Mouse (Mus musculus): Measurements from ENCODE around the gene Ddx43.

Gene Ddx43

DNA sequence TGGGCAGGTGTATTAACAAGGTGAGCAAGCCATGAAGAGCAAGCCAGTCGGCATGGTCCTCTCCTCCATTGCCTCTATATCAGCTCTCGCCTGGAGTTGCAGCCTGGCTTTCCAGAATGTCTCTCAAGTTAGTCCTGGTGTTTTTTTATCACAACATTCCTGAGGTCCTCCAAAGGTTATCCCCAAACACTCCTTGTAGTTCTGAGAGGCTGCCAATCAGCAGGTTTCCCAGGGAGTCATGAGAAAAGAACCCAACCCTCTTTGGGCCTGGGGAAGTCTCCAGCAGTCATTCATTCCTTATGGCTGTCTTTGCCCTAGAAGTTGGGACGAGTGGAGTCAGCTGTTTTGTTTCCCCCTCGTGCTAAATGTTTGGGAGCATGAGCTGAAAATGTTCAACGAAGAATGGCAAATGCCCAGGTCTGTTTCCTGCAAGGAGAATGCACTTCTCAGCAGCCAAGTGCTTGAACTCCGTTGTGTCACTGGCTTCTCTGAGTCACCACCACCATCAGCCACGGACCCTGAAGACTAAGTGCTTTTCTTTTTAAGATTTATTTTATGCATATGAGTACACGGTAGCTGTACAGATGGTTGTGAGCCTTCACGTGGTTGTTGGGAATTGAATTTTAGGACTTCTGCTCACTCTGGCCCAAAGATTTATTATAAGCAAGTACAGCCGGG lies 22.6 kb upstream of the Ddx43 start:
- no peak for DNase-seq (ENCODE audit: low read depth)

DNA sequence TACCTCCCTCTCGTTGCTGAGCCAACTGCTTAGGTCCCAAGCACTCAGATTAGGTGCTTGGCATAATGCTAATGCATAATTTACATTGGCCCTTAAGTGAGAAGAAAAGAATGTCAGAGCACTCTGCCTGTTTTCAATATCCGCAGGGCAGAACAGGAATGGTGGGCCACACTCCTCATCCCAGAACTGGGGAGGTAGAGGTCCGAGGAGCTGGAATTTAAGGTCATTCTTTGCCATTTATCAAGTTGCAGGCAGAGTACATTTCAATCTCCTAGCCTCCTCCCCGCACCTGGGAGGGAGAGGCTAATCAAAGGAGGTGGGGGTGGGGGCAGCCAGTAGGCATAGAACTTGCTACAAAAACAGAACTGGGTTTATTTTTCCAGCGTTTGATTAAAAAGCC lies 21.2 kb upstream of the Ddx43 start:
- no peak for DNase-seq (ENCODE audit: low read depth)

DNA sequence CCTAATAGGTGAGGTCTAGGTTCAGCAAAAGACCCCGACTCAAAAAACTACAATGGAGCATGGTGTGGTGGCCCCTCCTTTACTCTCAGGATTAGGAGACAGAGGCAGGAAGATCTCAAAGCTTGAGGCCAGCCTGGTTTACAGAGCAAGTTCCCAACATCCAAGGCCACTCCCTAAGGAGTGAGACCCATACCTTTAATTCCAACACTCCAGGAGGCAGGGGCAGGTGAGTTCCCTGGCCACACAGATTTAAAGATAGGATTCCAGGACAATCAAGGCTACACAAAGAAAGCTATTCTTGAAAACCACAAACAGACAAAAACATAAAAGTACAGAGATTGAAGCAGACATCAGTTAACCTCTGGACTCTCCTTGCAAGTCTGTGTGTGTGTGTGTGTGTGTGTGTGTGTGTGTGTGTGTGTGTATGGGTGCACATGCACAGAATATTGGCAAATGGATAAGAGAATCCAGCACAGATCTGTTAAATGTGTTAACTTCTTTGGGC lies 20.6 kb upstream of the Ddx43 start:
- DNase-seq (ENCODE audit: low read depth): no peak

DNA sequence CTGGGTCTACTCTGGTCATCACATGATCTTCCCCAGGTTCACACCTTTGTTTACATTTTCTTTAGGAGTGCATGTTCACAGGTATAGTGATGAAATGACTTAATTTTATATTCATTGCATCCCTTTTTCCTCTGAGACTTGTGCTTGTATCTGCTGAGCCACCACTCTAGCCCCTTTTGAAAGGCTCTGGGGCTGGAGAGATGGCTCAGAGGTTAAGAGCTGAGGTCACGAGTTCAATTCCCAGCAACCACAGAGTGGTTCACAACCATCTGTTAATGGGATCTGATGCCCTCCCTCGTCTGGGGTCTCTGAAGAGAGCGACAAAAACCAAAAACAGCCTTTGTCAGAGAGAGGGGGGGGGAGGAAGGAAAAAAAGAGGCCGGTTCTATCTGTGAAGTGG lies 20.1 kb upstream of the Ddx43 start:
- DNase-seq (ENCODE audit: low read depth): no peak

DNA sequence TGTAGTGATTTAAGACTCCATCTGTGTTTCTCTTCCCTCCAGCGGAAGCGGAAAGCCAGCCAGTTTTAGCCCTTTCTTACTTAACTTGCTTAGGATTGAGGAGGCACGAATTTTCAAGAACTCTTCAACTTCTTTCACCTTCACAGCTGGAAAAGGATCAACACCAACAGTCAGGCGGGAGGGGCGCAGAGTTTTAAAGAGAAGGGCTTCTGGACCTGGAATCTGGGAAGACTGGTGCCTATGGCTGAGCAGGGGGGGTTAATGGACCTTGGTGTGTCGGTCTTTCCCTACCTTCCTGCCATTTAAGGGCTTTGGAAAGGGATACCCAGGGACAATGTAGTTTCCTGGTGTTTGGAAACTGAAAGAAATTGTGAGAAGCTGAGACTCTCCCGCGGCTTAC lies 18.0 kb upstream of the Ddx43 start:
- DNase-seq (ENCODE audit: low read depth): no peak

DNA sequence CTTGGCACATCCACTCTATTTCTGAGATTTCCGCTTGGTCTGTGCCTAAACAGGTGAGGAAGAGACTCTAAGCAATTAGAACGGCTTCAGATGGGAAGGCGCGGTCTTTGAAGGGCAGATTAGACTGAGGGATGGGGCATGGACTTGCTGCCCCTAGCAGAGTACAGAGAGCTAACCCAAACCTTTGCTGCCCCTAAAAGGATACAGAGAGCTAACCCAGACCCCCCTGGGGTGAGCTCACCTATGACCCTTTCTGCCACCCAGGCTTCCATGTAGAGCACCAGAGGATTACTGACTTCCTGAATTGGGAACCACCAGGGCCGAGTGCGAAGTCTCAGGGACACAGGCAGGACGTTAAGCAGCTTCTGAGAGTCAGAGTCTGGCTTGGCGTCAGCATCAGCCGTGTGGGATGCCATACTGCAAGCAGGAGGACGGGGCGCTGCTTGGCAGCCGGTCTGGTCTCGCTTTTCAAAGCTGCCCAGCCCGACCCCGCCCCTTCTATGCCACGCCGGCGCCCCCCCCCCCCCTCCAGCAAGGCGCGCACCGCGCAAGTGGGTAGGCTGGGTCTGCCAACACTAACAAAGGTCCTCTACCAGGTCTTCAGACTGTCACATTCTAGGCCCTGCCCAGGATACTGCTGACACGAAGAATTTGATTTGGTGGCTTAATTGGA lies 17.3 kb upstream of the Ddx43 start, which contains the start of gene Ooep:
Gene Ooep (minus strand): TSS at position 613 of the 673 bp plus-strand sequence.
- DNase-seq (ENCODE audit: low read depth): no peak

DNA sequence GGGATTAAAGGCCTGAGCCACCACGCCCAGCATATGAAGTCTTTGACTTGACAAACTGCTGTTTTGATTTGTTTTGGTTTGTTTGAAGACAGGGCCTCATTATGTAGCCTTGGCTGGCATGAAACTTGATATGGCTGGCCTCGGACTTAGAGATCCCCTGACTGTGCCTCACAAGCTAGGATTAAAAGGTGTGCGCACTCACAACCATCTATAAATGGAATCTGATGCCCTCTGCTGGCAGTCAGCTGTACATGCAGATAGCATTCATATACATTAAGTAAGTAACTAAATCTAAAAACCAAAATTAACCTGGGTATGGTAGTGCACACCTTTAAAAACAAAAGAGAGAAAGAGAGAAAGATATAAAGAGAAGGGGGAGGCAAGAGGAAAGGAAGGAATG lies 9.7 kb upstream of the Ddx43 start:
- DNase-seq (ENCODE audit: low read depth): no peak

DNA sequence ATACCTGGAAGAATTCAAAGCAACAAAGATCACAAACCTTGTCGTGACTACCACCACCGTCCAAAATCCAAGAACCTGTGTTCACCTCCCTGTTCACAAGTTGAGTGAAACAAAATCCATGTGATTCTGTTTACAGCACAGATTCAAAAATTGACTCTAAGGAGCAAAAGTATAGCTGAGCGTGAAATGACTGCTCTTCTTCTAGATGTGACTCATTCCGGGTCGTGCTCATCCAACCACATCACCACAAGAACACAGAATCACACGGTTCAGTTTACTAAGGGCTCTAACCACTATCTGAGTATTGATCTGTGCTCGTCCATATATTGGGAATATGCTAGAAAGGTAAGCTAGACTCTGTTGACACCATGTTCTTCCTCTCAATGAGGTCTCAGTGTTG lies 8.6 kb upstream of the Ddx43 start:
- no peak for DNase-seq (ENCODE audit: low read depth)

DNA sequence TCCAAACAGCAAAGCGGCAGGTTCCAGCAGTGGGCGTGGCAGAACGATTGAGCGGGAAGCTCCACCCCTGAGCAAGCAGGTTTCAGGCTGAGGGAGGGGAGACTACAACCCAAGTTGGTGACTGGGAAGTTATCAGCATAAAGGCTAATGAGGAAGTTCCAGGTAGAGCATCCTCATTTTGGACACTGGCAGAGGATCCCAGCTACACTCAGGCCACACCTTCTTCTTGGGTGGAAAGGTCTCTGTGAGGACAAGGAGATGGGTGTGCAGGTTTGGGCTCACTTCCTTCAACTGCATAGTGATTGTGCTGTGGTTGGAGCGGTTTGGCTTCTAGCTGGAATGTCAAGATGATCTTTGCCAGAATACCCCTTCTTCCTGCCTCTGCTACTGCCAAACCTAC lies 5.6 kb upstream of the Ddx43 start:
- DNase-seq (ENCODE audit: low read depth): no peak

DNA sequence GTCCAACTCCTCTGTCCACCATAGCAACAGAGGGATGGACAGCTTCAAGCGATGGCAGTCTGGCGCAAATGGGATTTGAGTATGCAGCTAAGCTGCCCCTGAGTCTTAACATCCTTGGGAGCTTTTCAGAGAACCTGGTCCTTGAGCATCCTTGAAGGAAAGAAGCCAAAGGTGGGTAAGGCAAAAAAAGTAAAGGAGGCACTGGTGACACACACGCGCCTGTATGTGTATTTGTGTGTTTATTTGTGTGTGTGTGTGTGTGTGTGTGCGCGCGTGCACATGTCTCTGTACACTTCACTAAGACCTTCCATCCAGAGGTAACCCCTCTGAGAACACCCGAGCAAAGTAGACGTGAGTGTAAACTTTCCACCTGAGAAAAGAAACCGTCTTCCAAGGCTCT lies 1.8 kb upstream of the Ddx43 start:
- DNase-seq (ENCODE audit: low read depth): no peak

DNA sequence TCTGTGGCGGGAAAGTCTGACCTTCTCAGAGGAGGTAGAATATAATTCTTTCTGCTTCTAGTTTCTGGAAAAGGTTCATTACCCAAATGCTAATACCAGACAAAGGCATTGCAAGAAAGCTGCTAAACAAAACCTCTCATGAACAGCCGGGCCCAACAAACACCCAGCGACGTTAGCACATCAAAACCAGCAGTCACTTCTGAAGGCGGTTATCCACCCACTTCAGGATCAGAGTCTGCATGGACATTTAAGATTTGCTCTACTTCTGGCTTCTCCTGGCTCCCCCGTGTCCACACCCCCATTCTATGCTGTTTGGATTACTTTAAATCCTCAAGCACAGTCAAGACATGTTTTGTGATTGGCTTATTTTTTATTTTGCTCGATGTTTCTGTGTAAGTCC lies 975 bp upstream of the Ddx43 start:
- no peak for DNase-seq (ENCODE audit: low read depth)

DNA sequence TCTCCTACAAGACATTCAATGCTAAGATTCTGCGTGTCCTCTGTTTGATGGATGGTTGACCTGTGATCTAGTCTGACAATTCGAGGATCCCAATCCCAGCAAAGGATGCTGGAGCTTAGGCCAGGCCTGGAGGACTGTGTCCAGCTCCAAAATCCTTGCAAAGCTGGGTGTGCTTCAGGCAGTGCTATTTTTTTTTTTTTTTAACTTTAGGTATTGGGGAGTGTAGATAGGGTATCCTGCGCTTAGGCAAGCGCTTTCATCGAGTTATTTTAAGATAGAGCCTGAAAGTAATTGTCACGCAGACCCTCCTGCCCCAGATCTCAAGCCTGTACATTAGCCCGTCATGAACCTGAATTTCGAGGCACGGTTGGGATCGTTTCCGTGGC lies 340 bp upstream of the Ddx43 start:
- no peak for DNase-seq (ENCODE audit: low read depth)

DNA sequence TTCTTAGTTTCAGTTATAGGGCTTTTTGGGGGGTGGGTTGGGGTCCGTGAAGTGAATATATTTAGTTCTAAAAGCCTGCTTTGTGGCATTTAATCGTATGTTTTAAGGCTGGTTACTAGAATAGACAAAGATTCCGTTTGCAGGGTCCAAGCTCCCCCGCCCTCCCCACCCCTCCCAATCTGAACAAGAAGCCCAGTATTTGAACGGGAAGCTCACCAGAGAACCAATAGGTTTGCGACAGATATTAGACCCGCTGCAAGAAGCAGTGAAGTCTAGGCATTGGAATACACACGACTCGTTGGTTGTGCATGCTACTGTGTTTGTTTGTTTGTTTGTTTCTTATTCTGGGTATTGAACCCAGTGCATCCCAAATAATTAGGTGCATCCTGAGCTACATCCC lies 940 bp downstream of the Ddx43 start:
- DNase-seq (ENCODE audit: low read depth): no peak

DNA sequence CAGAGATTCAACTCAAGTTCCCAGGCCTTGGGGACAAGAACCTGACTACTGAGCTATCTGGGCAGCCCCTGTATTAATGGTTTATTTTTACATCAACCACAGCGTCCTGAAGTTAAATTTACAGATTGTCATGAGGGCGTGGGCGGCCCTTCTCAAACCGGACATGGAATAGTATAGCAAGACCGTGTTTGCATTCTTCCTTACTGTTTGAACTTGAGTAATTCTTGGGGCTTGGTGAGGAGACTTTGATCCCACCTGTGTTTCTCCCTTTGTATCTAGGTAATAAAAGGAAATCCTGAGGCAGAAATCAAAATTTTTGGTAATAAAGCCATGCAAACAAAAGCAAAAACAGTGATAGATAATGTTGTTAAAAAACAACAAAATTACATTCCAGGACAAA lies 5.0 kb downstream of the Ddx43 start:
- no peak for DNase-seq (ENCODE audit: low read depth)

DNA sequence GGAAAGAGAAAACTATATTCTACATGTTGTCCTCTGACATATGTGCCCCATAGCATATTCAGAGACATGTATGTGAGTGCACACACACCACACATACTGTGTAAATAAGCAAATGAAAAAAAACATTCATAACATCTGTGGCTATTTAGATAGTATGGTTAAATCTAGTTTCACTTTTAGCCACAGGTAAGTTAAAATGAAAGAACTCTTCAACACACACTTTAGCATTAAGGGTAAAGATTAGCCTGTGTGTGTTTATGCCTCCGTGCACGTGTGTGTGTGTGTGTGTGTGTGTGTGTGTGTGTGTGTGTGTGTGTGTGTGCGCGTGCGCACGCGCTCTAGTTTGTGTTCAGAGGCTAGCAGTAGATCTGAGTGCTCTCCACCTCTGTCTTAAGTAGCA lies 6.0 kb downstream of the Ddx43 start:
- no peak for DNase-seq (ENCODE audit: low read depth)

DNA sequence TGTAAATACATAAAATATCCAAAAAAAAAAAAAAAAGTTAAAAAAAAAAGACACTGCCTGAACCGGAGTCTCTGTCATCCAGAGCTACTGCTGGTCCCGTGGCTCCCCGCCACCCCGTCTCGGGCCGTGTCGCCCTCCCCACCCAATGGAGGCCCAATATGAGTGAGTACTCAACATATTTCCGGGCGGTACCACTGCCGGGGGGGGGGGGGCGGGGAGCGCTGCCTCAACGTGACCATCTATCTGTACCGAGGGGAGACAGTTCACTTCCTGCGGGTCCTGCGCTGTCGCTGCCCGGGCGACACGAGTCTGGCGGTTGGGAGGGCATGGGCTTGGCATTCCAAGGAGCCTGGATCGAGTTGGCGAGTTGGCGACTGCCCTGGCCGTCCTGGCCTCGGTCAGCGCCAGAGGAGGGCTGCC lies 31.8 kb downstream of the Ddx43 start:
- DNase-seq (ENCODE audit: low read depth): no peak

DNA sequence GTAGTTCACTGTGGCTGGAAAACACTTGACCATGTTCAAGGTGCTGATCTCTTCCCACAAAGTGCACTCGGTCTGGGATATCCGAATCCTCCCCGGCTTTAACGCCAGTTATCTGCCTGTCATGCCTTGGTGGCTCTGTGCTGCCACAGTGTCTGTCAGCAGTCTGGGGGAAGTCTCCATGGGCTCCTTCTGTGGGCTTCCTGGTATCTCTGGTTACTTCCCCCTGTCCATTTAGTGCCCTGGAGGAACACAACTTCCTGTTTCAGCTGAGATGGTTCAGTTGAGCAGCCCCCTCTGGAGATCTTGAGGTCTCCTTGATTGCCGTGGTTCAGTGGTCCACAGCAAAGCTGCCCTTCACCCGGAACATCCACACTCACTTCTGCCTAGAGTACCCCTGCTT lies 32.6 kb downstream of the Ddx43 start:
- DNase-seq (ENCODE audit: low read depth): no peak

DNA sequence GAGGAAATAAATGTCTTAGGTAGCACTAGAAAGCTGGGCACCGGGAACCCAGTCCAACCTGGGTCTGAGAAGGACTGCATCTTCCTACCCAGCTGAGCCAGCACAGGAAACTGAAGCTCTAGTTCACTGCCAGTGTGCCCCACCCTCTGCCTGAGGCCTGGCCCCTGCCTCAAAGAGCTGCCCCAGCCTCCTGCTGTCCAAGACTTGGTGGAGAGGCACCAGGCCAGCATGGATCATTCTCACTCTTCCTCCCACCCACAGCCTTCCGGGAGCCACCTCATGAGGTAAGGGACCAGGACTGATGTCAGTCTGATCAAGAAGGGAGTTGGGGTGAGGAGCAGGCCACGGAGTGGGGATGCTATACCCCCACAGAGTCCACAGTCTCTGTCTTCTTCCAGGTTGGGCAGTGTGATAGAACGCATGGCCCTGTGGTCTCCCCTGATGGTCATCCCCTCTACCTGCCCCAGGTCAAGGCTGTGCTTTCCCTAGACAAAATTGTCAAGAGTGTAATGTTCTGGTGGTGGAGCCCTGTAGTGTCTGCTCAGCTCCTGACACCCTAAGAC lies 33.4 kb downstream of the Ddx43 start:
- DNase-seq (ENCODE audit: low read depth): no peak

DNA sequence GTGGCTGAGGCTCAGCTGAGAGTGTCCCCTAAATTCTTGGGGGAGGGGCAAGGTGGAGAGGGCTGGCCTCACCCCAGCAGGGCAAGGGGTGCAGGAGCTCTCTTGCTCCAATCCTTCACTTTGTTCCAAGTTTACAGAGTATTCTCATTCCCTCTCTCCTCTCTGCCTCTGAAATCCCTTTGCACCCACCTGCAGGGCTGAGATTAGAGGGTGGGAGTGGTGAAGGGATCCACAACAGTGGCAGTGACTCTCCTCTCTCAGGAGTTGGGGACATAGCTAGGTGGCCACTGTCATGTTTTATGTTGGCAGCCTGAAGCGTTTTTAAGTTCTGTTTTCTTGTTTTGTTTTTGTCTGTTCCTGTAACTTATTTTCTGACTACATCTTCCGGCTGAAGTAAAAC lies 34.0 kb downstream of the Ddx43 start:
- DNase-seq (ENCODE audit: low read depth): no peak

DNA sequence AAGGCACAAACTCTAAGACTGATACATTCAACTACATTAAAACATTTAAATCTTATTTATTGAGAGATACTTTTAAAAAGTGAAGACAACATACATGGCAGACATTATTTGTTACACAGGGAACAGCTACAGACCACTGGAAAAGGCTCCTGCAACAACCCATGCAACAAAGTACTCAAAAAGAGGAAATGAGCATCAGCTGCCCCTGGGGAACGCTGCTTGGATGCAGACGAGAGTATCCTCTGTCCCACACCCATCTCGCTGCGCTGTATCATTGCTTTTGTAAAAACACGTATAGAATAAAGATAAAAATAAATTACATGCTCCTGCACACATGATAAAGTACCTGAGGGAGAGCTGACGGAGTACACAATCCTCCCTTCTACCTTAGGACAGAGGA lies 34.9 kb downstream of the Ddx43 start:
- DNase-seq (ENCODE audit: low read depth): no peak

DNA sequence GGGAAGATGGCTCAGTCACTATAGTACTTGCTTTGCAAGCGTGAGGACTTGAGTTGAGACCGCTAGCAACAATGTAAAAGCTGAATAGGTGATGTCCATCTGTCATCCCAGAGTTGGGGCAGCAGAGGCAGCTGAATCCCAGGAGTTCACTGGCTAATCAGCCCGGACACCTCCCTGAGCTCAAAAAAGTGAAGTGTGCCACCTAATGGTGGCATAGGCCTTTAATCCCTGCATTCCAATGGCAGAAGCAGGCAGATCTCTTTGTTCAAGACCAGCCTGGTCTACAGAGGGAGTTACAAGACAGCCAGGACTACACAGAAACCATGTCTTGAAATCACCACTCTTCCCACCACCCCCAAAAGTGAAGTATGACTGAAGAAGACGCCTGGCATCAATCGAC lies 36.9 kb downstream of the Ddx43 start:
- no peak for DNase-seq (ENCODE audit: low read depth)

DNA sequence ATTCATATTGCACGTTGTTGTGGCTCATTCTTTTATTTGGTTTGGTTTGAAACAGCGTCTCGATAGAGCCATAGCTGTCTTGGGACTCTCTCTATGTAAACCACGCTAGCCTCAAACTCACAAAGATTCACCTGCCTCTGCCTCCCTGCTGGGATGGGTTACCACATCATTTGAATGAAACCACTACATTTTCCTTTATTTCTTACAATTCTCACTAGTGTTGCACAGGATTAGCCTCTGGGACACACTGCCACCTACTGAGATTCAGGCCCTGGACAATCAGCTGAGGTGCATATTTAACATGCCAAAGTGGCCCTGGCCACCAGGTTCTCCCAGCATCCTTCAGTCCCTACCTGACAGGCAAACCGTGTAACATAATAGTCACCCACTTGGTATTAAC lies 43.8 kb downstream of the Ddx43 start:
- DNase-seq (ENCODE audit: low read depth): no peak

DNA sequence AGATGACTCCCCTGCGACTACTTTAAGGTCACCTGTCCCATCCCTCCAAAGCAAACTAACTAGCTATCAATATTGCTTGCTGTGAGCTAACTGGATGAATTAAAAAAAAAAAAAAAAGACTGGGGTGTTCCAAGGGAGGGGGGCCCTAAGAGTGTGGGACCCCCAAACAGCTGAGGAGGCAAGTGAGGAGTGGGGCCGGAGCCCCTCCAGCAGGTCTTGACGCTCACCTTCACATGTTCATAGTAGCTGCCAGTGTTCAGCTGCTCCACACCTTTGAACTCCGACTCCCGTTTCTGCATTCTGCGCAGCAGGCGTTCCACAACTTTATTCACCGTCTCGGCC lies 46.6 kb downstream of the Ddx43 start:
- no peak for DNase-seq (ENCODE audit: low read depth)

Data from c-Kit-positive CD71-negative TER-119-negative erythroid progenitor cells, embryonic 14.5 days (primary cell).